Mouse (Mus musculus) adrenal gland, adult 2 months (tissue): Measurements from ENCODE around the gene Gm27029. TPM values are rescaled to one million over a fixed set of nuclear protein-coding genes. Genes with fewer than 3 reads are reported as not detected.
"Not testable (repeated sequence)": the region's sequence is repeated elsewhere in the genome, so short reads cannot be mapped to it uniquely, and the experiment has no call there.

Source experiments
- DNase-seq: peaks from one replicate; pipeline ENCODE4 v3.0.0; 2021
- polyA plus RNA-seq: library from polyadenylated mRNA; depleted of rRNA; stranded (reverse); fragments of >200 nt; gene quantifications from 2 replicates; pipeline ENCODE4 v1.2.3, GENCODE M21; 2012
- total RNA-seq, 2 experiments: library from RNA; stranded (reverse); gene quantifications; 2 replicates each; pipeline ENCODE4 v1.2.3; 2021

The Gm27029 gene
- total and polyA plus RNA-seq, 3 experiments = 0.24 to 5.6 (median 1.9) TPM

DNA sequence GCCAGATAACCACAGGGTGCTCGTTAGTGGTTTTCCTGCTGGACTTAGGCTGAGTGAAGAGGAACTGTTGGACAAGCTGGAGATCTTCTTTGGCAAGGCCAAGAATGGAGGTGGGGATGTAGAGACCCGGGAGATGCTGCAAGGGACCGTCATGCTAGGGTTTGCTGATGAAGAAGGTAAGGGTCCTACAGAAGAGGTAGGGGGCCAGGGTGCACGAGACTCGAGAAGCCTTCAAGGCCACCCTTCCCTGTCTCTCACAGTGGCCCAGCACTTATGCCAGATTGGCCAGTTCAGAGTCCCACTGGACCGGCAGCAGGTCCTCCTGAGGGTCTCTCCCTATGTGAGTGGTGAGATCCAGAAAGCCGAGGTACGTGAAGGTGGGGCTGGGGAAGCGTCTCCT lies 33.0 kb upstream of the Gm27029 start:
- DNase-seq = no peak

DNA sequence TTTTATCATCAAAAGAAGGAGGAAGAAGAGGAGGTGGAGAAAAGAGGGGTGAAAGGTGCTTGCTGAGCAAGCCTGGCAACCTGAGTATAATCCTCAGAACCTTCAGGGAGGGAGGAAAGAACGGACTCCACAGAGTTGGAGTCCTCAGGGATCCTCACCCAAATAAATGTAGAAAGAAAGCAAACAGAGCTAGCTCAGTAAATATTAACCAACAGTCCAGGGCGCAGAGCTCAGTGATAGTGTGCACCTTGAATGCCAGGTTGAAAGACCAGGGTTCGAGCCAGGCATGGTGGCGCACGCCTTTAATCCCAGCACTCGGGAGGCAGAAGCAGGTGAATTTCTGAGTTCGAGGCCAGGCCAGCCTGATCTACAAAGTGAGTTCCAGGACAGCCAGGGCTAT lies 31.0 kb upstream of the Gm27029 start:
- no peak for DNase-seq

- no peak for DNase-seq
Measured at GRCm38 (mm10) chr11:101454702-101455101, 30.1 kb upstream of the Gm27029 start.

- DNase-seq = no peak
Measured at GRCm38 (mm10) chr11:101452093-101452774, 27.6 kb upstream of the Gm27029 start.

DNA sequence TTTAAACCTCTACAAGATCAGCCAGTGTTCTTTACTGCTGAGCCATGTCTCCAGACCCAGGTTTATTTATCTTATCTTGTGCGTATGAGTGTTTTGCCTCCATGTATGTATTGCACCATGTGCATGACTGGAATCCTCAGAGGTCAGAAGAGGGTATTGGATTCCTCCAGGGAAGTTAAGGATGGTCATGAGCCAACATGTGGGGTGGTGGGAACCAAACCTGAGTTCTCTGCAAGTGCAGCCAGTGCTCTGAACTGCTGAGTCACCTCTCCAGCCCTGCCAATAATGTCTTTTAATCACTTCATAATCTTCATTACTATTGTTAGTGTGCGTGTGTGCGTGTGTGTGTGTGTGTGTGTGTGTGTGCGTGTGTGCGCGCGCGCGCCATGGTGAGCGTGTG lies 26.9 kb upstream of the Gm27029 start:
- DNase-seq = no peak

- no peak for DNase-seq
Measured at GRCm38 (mm10) chr11:101450394-101450793, 25.8 kb upstream of the Gm27029 start.

DNA sequence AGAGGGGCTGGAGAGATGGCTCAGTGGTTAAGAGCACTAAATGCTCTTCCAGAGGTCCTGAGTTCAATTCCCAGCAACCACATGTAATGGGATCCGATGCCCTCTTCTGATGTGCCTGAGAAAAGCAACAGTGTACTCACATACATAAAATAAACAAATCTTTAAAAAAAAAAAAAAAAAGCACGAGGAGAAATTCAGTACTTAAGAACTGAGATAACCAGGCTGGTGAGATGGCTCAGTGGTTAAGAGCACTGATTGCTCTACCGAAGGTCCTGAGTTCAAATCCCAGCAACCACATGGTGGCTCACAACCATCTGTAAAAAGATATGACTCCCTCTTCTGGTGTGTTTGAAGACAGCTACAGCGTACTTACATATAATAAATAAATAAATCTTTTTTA lies 25.0 kb upstream of the Gm27029 start:
- not testable (repeated sequence) for DNase-seq

GRCm38 (mm10) chr11:101448899-101449298 lies 24.3 kb upstream of the Gm27029 start:
- DNase-seq = no peak

- DNase-seq = peak; percentile 91
Measured at GRCm38 (mm10) chr11:101448274-101448746, 23.7 kb upstream of the Gm27029 start, which contains the start of gene Ifi35. Gene Ifi35, plus strand, starts transcription at chr11:101448407.

- no peak for DNase-seq
Measured at GRCm38 (mm10) chr11:101447786-101448185, 23.2 kb upstream of the Gm27029 start.

GRCm38 (mm10) chr11:101446860-101447259 lies 22.3 kb upstream of the Gm27029 start:
- DNase-seq = not testable (repeated sequence)

GRCm38 (mm10) chr11:101446319-101446718 lies 21.7 kb upstream of the Gm27029 start:
- no peak for DNase-seq

DNA sequence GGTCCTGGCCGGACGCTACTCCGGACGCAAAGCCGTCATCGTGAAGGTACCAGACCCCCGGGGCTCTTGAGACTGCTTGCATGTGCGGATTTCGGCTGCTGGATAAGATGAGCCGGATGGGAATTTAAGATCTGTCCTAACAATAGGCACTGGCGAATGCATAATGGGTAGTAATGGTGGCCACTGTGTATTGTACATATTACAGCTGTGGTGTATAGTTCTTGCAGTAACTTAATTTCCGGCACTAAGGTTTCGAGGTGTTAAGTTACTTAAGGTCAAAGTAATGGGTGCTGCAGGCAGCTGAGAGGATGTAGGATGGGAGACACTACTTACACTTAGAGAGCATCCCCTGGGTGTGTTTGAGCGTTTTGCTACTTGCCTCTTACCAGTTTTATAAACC lies 18.2 kb upstream of the Gm27029 start:
- no peak for DNase-seq

DNA sequence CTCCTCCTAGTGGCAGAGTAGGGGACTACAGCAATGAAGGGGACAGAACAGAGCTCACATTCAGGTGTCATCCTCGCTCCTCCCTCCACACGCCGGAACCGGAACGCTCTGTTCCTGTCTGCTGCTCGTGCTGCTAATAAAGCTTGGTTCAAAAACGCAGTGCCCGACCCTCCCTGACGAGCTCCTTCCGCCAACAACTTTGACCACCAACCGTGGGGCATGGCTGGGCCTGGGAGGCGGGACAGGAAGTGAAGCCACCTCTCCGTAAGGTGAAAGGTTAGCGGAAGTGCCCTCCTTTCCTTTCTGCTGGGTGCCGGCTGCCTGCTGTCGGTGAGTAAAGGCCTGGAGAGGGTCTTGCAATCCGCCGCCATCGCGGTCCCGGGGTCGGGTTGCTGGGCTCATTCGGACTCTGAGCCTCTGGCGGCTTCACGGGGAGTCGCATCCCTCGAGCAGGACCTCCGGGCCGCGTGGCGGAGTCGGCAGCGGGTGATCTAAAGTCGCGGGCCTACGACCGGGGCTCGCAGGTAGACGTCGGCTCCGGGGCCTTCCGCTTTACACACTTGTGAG lies 17.6 kb upstream of the Gm27029 start, which contains the start of gene Rpl27:
Rpl27 (plus strand) TSS at position 172 of the 567 bp plus-strand sequence.
- peak; percentile 98 for DNase-seq

GRCm38 (mm10) chr11:101441450-101442126 lies 17.0 kb upstream of the Gm27029 start:
- not testable (repeated sequence) for DNase-seq

GRCm38 (mm10) chr11:101438006-101438405 lies 13.4 kb upstream of the Gm27029 start:
- not testable (repeated sequence) for DNase-seq

GRCm38 (mm10) chr11:101436916-101437315 lies 12.3 kb upstream of the Gm27029 start:
- no peak for DNase-seq

DNA sequence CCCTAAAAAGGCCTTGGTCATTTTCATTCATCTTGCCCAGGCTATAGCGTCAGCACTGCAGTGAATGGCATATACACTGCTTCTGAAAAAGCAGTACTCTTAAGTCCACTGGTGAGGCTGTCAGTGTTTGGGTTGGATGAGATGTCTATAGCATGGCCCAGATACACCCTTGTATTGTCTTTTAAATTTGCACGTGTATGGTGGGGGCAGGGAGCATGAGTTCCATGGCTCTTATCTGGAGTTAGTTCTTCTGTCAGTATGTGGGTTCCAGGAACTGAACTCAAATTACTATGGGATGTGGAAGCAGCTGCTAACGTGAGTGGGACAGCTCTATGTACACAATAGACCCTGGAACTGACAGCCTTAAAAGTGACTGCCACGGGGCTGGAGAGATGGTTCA lies 11.2 kb upstream of the Gm27029 start:
- DNase-seq = no peak

GRCm38 (mm10) chr11:101433396-101433795 lies 8.8 kb upstream of the Gm27029 start:
- peak; percentile 62 for DNase-seq

DNA sequence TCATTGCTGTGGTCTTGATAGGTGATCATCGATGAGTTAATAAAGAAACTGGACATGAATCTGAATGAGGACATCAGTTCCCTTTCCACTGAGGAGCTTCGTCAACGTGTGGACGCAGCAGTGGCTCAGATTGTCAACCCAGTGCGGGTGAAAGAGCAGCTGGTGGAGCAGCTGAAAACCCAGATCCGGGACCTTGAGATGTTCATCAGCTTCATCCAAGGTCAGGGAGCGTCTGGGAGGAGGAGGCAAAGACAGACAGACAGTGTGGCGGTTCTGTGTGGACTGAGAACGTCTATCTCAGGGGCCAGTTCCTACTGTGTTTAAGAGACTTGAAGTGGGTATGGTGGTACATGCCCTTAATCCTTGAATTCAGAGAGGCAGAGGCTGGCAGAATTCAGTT lies 6.7 kb upstream of the Gm27029 start:
- peak; percentile 57 for DNase-seq

DNA sequence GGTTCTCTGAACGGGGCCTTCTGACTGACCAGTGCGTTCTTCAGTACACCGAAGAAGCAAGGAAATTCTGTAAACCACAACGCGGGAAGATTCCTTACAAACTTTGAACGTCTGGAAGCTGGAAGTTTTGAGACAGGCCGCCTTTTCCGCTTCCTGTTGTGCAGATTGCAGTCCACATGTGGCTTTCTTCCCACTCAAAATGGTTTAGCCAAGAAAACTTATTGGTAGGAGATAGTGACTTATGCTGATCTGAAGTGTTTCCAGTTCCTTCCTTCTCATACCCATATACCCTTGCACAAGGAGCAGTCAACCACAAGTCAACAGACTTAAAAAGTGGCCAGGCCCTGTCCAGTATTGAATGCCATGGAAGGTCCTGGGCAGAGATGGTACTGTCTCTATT lies 1.6 kb upstream of the Gm27029 start:
- no peak for DNase-seq

GRCm38 (mm10) chr11:101424925-101425813 lies 573 bp upstream of the Gm27029 start, which contains the start of the genes Rundc1 and Ptges3l:
Gene Rundc1, plus strand, starts transcription at chr11:101425085.
Gene Ptges3l, minus strand, starts transcription at chr11:101425333.
- DNase-seq = peak; percentile 98
